Mouse (Mus musculus): ENCODE data around the gene Alg6.

DNA sequence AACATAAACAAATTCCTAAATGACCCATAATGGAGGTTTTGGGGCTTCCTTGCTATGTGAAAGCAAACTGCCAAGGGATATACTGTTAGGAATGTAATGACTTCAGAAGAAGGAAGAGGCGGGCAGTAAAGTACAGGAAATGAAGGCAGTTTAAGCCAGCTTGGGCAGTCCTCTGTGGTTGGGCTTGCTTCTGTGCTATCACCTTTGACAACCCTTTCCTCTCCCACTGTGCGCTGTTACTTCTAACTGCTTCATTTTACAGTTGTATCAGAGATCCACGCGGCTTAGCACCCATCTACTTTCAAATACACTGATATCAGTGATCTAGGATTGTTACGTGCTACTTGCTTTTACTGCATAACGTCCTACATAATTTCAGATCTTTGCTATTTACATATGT is 76.9 kb downstream of the Alg6 start:
- no peak for TF ChIP-seq CTCF (IDR thresholded peaks at IDR 0.05; ENCODE audit: control insufficient read depth, insufficient read depth, insufficient read length)
- TF ChIP-seq MAX (IDR thresholded peaks at IDR 0.05), result no peak
- TF ChIP-seq CEBPB (IDR thresholded peaks at IDR 0.05; ENCODE audit: low read depth), result no peak
- TF ChIP-seq USF1 (IDR thresholded peaks at IDR 0.05; ENCODE audit: low read depth), result no peak
- TF ChIP-seq FOSL1 (IDR thresholded peaks at IDR 0.05; ENCODE audit: insufficient read depth, low read length, poor library complexity, severe bottlenecking), result no peak
- no peak for TF ChIP-seq MYOD1 (IDR thresholded peaks at IDR 0.05; ENCODE audit: control insufficient read depth, insufficient read length, low read depth)
- TF ChIP-seq MYOG (IDR thresholded peaks at IDR 0.05; ENCODE audit: control insufficient read depth, extremely low read depth, insufficient read length), result no peak

All from C2C12 (cell line).